Mouse (Mus musculus) heart, adult 2 months (tissue): ENCODE measurements around the gene Zfp354b. TPM values are rescaled to one million over a fixed set of nuclear protein-coding genes. Genes with fewer than 3 reads are reported as not detected.

Experiments
- DNase-seq, 2 experiments: peaks; one replicate each; pipeline ENCODE4 v3.0.0; 2021
- H3K27ac ChIP-seq: fragments of 200-600 bp; 2 replicates; pipeline ENCODE4 v1.8.1; 2022
- H3K27me3 ChIP-seq: fragments of 200-500 bp; 2 replicates; pipeline ENCODE4 v1.6.1; 2012; ENCODE audit warnings: mild to moderate bottlenecking, low read length, inconsistent platforms, mixed read lengths; ENCODE audit not compliant: control insufficient read depth, insufficient read depth
- H3K36me3 ChIP-seq: fragments of 200-500 bp; 2 replicates; pipeline ENCODE4 v1.6.1; 2012; ENCODE audit warnings: low read length, inconsistent platforms; ENCODE audit not compliant: control insufficient read depth, insufficient read depth
- H3K4me1 ChIP-seq: fragments of 200-500 bp; 2 replicates; pipeline ENCODE4 v1.6.1; 2011; ENCODE audit warnings: low read length; ENCODE audit not compliant: control insufficient read depth, insufficient read depth
- H3K4me3 ChIP-seq: fragments of 200-600 bp; 2 replicates; pipeline ENCODE4 v1.8.1; 2022
- H3K79me2 ChIP-seq: fragments of 200-500 bp; replicated peaks from 2 replicates; pipeline ENCODE4 v1.6.1; 2012; ENCODE audit warnings: mild to moderate bottlenecking, inconsistent platforms, low read length, moderate library complexity, mixed read lengths; ENCODE audit not compliant: control insufficient read depth, insufficient read depth
- H3K9ac ChIP-seq: fragments of 200-500 bp; 2 replicates; pipeline ENCODE4 v1.6.1; 2012; ENCODE audit warnings: low read depth, mild to moderate bottlenecking, control low read depth, inconsistent platforms, low read length, mixed read lengths
- CTCF ChIP-seq: fragments of 200-600 bp; IDR thresholded peaks from 2 replicates; pipeline ENCODE4 v1.8.1; 2022; ENCODE audit warnings: antibody characterized with exemption, mild to moderate bottlenecking, moderate library complexity
- EP300 ChIP-seq: fragments of 200-500 bp; IDR thresholded peaks from 2 replicates; pipeline ENCODE4 v1.6.1; 2011; ENCODE audit warnings: low read depth, low read length, control low read depth; ENCODE audit not compliant: insufficient read depth
- POLR2A ChIP-seq: fragments of 200-500 bp; IDR thresholded peaks from 2 replicates; pipeline ENCODE4 v1.6.1; 2011; ENCODE audit warnings: mild to moderate bottlenecking, low read depth, low read length, control low read depth; ENCODE audit not compliant: insufficient read depth
- WGBS: fragments of 180-500 bp; shearing (Covaris S2); methylation state at CpG from one replicate; pipeline ENCODE4 v1.1.7; 2018; 5-methylcytosine and 5-hydroxymethylcytosine counted together
- intact Hi-C: fragments of 180-260 bp; cut with DNase I; formaldehyde crosslinking; loops from one replicate; pipeline ENCODE4 v1.15.1; 2025
- polyA plus RNA-seq: library from polyadenylated mRNA; depleted of rRNA; stranded (reverse); fragments of >200 nt; gene quantifications from 2 replicates; pipeline ENCODE4 v1.2.3, GENCODE M21; 2012
- total RNA-seq, 2 experiments: library from RNA; stranded (reverse); gene quantifications; 2 replicates each; pipeline ENCODE4 v1.2.3; 2021

Gene Zfp354b
- total and polyA plus RNA-seq, 3 experiments, result 0.45 to 1.3 (median 1.3) TPM

DNA sequence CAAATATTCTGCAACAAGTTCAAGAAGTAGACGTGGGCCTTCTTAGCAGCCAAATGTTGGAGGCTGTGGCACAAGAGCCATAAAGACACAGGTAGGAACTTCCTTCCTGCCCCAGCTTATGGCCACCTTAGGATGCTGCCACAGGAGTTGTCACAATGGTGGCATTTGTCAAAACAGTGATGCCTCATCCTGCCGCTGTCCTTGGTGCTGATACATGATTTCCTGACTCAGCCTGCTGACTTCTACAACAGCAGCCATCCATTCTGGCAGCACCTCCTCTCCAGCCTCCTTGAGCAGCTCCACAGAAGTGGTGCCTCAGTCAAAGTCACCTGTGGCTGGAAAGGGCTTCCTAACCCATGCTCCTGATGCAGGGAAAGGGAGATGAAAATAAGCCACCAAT lies 39.0 kb downstream of the Zfp354b start:
- no peaks in the 10 kb centered on the region for H3K27me3 ChIP-seq
- H3K36me3 ChIP-seq, result no peaks in the 10 kb centered on the region
- no peak overlapping the region for H3K27ac ChIP-seq
- WGBS, result 45% methylated on average over 2 of the region's 2 CpGs
- no peak overlapping the region for H3K9ac ChIP-seq
- no peak for DNase-seq
- H3K4me1 ChIP-seq, result no peaks in the 10 kb centered on the region
- H3K4me3 ChIP-seq, result no peak overlapping the region
- no peak for TF ChIP-seq CTCF
- no peak for TF ChIP-seq POLR2A
- no peak for TF ChIP-seq EP300
- no peaks in the 10 kb centered on the region for H3K79me2 ChIP-seq
- intact Hi-C loops, result no loop called here

DNA sequence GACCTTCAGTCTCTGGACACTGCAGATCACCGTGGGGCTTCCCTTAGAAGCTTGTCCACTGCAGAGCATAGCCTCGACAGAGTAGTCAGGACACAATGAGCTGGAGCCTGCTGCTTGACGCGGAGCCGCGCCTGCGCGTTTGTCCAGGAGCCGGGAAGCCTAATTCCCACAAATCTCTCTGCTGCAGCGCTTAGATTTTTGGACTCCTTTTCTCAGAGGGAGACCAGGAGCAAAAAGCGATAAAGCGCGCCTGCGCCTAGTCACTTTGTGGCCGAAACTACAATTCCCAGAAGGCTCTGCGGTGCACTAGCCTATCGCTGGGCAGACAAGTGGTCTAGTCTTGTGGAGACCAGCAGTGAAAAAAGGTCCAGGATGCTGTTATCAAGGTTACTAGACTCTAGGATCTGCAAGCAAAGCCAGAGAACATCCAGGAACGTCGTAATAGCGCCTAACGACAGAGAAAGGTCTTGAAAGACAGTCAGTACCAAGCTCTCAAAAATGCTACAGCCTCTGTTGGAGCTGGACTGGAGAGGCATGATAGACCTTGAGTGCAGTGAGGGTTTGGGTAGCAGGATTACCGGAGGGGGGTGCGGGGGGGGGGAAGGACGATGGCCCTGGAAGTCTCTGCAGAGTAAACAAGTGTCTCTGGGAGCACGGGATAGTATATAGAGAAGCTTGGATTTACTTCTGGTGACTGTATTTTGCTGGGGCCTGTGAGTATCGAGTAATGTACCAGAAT lies 43.9 kb downstream of the Zfp354b start, which contains the start of gene Zfp454:
Gene Zfp454, minus strand, starts transcription at position 262 of the 739 bp plus-strand sequence.
- Histone ChIP-seq H3K79me2 (no peaks in the 10 kb centered on the region), H3K27me3 (no peaks in the 10 kb centered on the region), H3K4me3 (peak within 1 kb of the TSS; percentile 53), H3K9ac (peak within 1 kb of the TSS; percentile 9), H3K4me1 (no peaks in the 10 kb centered on the region), H3K36me3 (no peaks in the 10 kb centered on the region), H3K27ac (peak within 1 kb of the TSS; percentile 17)
- peak; percentile 86 to 89 for DNase-seq
- TF ChIP-seq POLR2A, result 0 out of 2 replicates have a peak, but pooled peaks have one; percentile 39
- TF ChIP-seq EP300, result no peak
- intact Hi-C loops, result loop anchor here (5.0 kb wide), 2 partner anchors 45 to 60 kb away; partner anchors contain the start of genes Zfp354b and Zfp354c
- WGBS, result 8% methylated on average over 26 of the region's 26 CpGs

DNA sequence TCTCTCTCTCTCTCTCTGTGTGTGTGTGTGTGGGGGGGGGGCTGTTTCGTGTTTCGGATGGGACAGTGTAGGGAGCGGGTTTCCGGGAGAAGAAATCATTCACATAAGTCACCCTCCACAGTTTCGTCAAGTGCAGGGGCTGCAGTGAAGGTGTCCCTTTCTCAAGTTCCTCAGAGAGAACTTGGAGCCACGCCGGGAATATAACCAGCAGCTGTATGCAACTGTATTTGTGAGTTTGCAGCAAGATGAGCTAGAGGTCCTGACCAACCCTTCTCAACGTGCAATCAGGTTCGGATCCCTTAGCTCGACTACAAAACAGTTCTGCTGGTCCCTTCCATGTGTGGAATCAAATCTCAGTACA lies 44.5 kb downstream of the Zfp354b start:
- TF ChIP-seq POLR2A, result no peak
- no peak for TF ChIP-seq EP300
- no peak for TF ChIP-seq CTCF
- Histone ChIP-seq H3K9ac (peak overlapping the region; percentile 9), H3K4me1 (no peaks in the 10 kb centered on the region), H3K27me3 (no peaks in the 10 kb centered on the region), H3K79me2 (no peaks in the 10 kb centered on the region), H3K36me3 (no peaks in the 10 kb centered on the region), H3K27ac (peak overlapping the region; percentile 17), H3K4me3 (peak overlapping the region; percentile 53)
- WGBS, result 22% methylated on average over 10 of the region's 10 CpGs
- DNase-seq, result no peak
- intact Hi-C loops, result loop anchor here (5.0 kb wide), 2 partner anchors 45 to 60 kb away; partner anchors contain the start of genes Zfp354b and Zfp354c

DNA sequence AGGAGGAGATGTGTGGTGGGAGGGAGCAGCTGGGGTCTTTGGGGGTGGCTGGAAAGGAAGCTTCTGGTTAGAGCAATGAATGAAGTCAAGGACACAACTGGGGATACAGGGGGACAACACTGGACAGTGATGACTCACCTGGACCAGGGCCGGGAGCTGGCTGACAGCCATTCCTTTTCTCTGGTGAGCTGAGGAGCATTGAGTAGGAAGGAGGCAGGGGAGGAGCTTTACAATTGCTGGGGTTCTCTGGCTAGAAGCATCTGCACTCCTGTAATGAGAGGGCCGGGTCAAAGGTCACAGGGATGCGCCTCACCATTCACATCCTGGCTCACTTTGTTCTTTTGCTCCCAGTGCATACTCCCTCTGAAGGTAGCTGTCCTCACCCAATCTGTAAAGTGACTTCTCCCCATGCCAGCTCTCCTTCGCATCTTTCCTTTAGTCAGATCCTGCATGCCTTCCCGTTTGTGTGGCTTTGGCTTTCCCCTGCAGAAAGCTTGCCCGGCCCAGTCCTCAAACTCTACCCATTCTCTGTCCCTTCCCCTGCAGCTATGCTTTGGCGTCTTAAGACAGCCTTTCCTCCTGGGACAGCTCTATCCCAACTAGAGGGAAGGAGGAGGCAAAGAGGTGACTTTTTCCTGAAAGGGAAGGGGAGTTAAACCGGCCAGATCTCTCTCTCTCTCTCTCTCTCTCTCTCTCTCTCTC lies 45.1 kb downstream of the Zfp354b start:
- TF ChIP-seq CTCF (no peak), POLR2A (no peak), EP300 (no peak)
- Histone ChIP-seq H3K4me1 (no peaks in the 10 kb centered on the region), H3K27ac (no peak overlapping the region), H3K9ac (no peak overlapping the region), H3K27me3 (no peaks in the 10 kb centered on the region), H3K36me3 (no peaks in the 10 kb centered on the region), H3K4me3 (no peak overlapping the region; the same call in 1 of the 2 replicates), H3K79me2 (no peaks in the 10 kb centered on the region)
- 58% methylated on average over 8 of the region's 8 CpGs for WGBS
- intact Hi-C loops, result loop anchor here (5.0 kb wide), 2 partner anchors 46 to 59 kb away; partner anchors contain the start of genes Zfp354b and Zfp354c
- DNase-seq, result no peak

DNA sequence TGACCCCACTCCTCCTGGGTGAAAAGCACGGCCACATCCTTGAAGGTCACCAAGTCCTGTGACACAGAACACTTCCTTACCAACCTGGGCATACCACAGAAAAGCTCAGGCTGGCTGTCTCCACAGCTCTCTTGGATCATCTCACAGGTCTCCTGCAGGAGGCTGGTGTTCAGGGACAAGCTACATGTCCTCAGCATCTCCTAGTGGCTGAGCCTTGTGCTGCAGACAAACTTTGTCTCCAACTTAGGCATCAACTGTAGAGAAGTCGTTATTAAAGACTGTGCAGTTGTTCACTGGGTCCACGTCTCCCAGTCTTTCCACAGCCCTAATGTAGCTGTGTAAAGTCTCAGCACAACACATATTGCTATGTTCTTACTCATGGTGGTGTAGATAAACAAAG lies 47.7 kb downstream of the Zfp354b start:
- WGBS, result 68% methylated on average over 3 of the region's 3 CpGs
- TF ChIP-seq CTCF, result no peak
- no peak for TF ChIP-seq POLR2A
- no peak for TF ChIP-seq EP300
- H3K4me1 ChIP-seq, result no peaks in the 10 kb centered on the region

More for the DNA sequence above, 47.7 kb downstream of the Zfp354b start:
- H3K4me3 ChIP-seq, result no peak overlapping the region
- no peak for DNase-seq
- H3K9ac ChIP-seq, result no peak overlapping the region
- H3K27ac ChIP-seq, result no peak overlapping the region
- no peaks in the 10 kb centered on the region for H3K79me2 ChIP-seq
- no peaks in the 10 kb centered on the region for H3K36me3 ChIP-seq
- no peaks in the 10 kb centered on the region for H3K27me3 ChIP-seq
- intact Hi-C loops, result no loop called here
